Mouse (Mus musculus): Measurements from ENCODE around the gene Ripk3. TPM values are rescaled to one million over a fixed set of nuclear protein-coding genes. Genes with fewer than 3 reads are reported as not detected.

Gene Ripk3
- 56.5 TPM for total RNA-seq (2023)

DNA sequence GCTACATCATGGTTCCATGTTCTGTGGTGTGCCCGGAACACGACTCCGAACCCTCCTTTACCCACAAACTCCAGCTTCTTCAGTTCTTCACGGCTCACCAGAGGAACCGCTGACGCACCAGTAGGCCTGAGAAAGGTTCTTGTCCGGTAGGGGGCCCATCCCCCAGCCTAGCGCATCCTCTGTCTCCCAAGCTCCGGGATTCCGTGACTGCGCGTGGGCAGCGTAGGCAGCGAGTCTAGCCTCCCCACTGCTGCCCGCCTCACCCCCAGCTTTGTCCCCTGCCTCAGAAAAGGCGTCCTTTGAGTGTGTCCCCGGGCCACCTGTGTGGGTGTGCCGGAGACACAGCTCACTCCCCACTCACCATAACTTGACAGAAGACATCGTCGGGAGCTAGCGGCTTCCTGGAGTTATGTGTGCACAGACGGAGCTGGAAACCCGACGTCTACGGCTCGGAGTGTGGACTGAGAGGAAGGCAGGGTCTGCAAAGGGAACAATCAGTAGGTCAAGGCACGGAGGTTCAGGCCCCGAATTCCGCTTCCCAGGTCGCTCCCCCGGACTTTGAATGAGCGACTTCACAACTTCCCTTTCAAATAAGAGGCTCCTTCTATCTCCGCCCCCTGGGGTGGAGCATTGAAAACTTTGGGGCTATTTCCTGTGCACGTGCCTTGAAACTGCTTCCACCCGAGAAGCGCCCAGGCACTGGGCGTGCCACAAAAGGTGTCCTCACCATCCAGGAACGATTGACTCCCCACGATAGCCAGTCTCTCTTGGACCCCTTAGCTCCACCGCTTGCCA, at the start of gene Ripk3:
TSS of gene Ripk3 (minus strand) at position 610 of the 795 bp plus-strand sequence.

DNA sequence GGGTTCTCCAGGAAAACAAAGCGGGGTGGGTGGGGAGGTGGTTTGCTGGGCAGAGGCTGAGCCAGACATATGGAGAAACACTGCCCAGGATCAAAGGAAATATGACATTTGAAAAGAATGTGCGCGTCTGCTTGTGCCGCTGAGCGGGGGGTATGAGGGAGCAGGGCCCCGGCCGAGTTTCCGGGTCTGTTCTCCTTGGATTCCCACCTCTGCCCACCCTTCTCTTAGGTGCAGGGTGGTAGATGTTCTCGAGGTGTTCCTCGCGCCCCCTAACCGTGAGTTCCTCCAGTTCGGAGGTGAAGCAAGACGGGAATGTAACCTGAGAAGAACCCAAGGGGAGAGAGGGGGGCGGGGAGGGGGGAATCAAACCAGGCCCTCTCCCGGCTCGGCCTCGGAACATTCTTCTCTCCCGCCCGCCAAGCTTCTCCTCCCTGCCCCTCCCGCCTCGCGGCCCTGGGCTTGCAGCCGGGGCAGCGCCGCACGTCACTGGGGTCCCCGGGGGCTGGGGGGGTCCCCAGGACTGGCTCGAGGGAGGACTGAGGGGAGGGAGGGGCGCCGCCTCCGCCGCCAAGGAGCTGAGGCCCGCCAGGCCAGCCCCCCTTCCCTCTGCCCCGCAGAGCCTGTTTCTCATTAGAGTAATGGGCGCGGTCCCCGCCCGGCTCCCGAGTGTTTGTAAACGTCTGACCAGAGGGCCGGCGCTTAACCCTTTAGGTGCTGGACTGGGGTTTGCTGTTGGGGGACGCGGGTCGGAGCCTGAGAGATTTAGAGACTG, 34.5 kb upstream of the Ripk3 start, which contains the start of gene Nfatc4:
TSS of gene Nfatc4 (plus strand) at position 154 of the 772 bp plus-strand sequence.

DNA sequence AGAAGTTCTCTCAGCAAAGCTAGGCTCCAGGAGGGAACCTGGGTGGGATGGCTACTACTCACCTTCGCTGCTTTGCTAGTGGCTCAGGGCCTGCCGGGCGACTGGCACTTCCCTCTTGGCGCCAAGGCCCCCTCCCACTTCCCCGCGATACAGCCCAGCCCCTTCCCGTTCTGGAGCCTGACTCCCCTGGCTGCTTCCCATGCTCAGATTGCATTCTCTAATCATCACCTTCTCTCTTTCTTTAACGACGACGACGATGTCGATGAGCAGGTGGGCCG, 4.8 kb downstream of the Ripk3 start, which contains the start of gene Adcy4:
TSS of gene Adcy4 (minus strand) at position 138 of the 278 bp plus-strand sequence.

DNA sequence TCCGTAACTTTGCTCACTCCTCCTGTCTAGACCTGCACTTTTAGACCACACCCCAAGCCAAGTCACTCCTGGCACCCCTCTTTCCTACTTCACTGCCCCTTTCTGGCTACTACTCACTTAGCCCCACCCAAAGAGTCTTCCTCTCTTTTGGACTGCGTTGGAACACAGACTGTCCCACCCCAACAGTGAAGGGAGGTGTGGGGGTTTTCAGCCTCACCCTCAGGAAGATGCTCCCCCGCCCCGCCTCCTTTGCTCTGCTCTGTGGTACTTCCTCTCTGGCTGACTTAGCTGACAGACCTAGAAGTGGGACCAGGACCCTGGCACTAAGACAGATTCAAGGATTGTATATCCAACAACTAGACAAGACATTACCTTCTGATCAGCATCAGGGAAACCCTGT, 23.0 kb downstream of the Ripk3 start, which contains the start of gene Ltb4r1:
TSS of gene Ltb4r1 (plus strand) at position 267 of the 400 bp plus-strand sequence.

DNA sequence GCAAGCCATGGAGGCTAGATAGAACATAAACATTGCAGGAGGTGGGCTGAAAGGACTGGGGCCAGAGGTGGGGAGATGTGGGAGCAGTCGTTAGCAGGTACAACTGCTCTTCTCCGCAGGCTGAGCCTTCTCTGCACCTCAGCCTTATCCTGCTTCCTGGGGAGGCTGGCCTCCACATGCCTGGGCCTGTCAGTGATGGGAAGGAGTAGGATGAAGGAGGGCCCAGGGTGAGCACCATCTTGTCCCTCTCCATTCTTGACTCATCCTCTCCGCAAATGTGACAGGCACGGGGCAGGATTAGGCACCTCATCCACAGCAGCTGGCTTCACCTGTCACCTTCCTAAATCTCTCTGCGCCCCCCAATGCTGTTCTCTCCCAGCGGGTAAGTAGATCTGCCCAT, 27.5 kb downstream of the Ripk3 start, which contains the start of gene Ltb4r2:
TSS of gene Ltb4r2 (plus strand) at position 266 of the 400 bp plus-strand sequence.

DNA sequence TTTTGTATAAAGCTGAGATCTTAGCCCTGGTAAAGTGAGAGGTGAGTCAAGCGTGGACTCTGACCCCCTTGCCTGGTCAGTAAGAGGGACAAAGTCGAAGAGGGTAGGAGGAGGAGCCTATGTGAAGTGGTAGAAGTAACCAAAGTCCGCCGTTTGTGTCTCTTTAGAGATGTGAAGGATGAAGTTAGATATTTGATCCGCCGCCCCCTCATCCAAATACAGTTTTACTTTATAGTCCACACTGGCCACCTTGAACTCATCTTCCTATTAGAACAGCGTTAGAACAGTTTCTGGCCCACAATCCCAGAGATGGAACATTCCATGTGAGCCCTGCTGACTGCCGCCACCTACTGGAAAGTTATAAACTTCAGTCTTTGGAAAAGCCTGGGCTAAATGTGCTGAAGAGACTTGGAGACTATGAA, 30.3 kb downstream of the Ripk3 start, which contains the start of gene Cideb:
TSS of gene Cideb (minus strand) at position 96 of the 422 bp plus-strand sequence.

DNA sequence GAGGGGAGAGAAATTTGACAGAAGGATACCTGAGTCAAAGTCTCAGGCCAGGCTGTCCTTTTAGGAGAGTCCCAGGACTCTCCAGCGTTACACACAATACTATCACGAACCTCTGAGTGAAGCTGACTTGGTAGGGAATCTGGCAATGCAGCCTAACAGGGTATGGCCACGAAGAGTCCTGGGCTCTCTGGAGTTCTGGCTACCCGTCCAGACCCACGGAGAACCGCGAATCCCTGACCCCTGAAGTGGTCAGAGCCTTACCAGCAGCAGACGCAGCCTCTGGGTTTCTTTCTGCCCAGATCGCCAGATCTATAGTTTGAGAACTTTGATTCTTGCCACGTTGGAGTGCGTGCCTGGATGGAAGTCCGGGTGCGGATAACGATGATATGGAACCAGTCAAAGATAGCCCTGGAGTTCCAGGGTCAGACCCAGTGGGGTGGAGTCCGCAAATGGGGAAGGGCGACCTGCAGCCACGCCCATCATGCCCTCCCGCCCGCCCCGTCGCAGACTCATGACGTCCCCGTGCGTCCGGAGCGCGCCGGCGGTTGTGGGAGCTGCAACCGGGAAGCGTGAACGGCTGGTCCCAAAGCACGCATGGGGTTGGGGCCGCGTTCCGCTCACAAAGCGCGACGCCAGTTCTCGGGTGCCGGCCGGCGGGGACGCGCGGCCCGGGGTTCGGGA, 43.3 kb downstream of the Ripk3 start, which contains the start of the genes Dhrs1 and Nop9:
TSS of gene Dhrs1 (minus strand) at position 511 of the 681 bp plus-strand sequence.
TSS of gene Nop9 (plus strand) at position 514 of the 681 bp plus-strand sequence.

Other genes with a start within 250 kb of the Ripk3 start
- gene Pck2, start 248.6 kb downstream of the Ripk3 start, total RNA-seq (2023) = 16.6 TPM
- gene Dcaf11, start 228.9 kb downstream of the Ripk3 start, total RNA-seq (2023) = 83.2 TPM
- 5.8 TPM for gene A730061H03Rik, start 228.5 kb downstream of the Ripk3 start, total RNA-seq (2023)
- gene Fitm1, start 213.2 kb downstream of the Ripk3 start, total RNA-seq (2023) = not detected
- gene Psme1, start 210.7 kb downstream of the Ripk3 start, total RNA-seq (2023) = 254 TPM
- 10.6 TPM for gene Emc9, start 203.6 kb downstream of the Ripk3 start, total RNA-seq (2023)
- 367 TPM for gene Psme2, start 197.8 kb downstream of the Ripk3 start, total RNA-seq (2023)
- gene Rnf31, start 197.2 kb downstream of the Ripk3 start, total RNA-seq (2023) = 55.8 TPM
- 97.6 TPM for gene Irf9, start 185.3 kb downstream of the Ripk3 start, total RNA-seq (2023)
- 1.8 TPM for gene Rec8, start 170.8 kb downstream of the Ripk3 start, total RNA-seq (2023)
- 63.6 TPM for gene Ipo4, start 152.9 kb downstream of the Ripk3 start, total RNA-seq (2023)
- gene Gm49378, start 151.0 kb downstream of the Ripk3 start, total RNA-seq (2023) = 2.5 TPM
- 41.9 TPM for gene Tm9sf1, start 145.1 kb downstream of the Ripk3 start, total RNA-seq (2023)
- gene Tssk4, start 138.7 kb downstream of the Ripk3 start, total RNA-seq (2023) = 2.6 TPM
- 34.6 TPM for gene Mdp1, start 128.4 kb downstream of the Ripk3 start, total RNA-seq (2023)
- 17.4 TPM for gene Gmpr2, start 116.9 kb downstream of the Ripk3 start, total RNA-seq (2023)
- gene Nedd8, start 116.7 kb downstream of the Ripk3 start, total RNA-seq (2023) = 119 TPM
- gene Tinf2, start 107.0 kb downstream of the Ripk3 start, total RNA-seq (2023) = 117 TPM
- gene Tgm1, start 74.9 kb downstream of the Ripk3 start, total RNA-seq (2023) = 2.0 TPM
- gene Rabggta, start 66.6 kb downstream of the Ripk3 start, total RNA-seq (2023) = 84.1 TPM
- 16.3 TPM for gene Dhrs1, start 43.2 kb downstream of the Ripk3 start, total RNA-seq (2023)
- 28.8 TPM for gene Nop9, start 43.2 kb downstream of the Ripk3 start, total RNA-seq (2023)
- not detected for gene Cideb, start 30.4 kb downstream of the Ripk3 start, total RNA-seq (2023)
- not detected for gene Ltb4r2, start 27.4 kb downstream of the Ripk3 start, total RNA-seq (2023)
- gene Ltb4r1, start 22.9 kb downstream of the Ripk3 start, total RNA-seq (2023) = not detected
- not detected for gene Adcy4, start 4.8 kb downstream of the Ripk3 start, total RNA-seq (2023)
- not detected for gene Nfatc4, start 34.3 kb upstream of the Ripk3 start, total RNA-seq (2023)
- gene Nynrin, start 65.1 kb upstream of the Ripk3 start, total RNA-seq (2023) = 0.50 TPM
- gene Cbln3, start 95.5 kb upstream of the Ripk3 start, total RNA-seq (2023) = not detected
- 65.3 TPM for gene Khnyn, start 96.1 kb upstream of the Ripk3 start, total RNA-seq (2023)
- 28.6 TPM for gene Sdr39u1, start 111.4 kb upstream of the Ripk3 start, total RNA-seq (2023)
- not detected for gene Cma1, start 155.8 kb upstream of the Ripk3 start, total RNA-seq (2023)
- gene Cma2, start 162.1 kb upstream of the Ripk3 start, total RNA-seq (2023) = not detected
- not detected for gene Mcpt1, start 229.1 kb upstream of the Ripk3 start, total RNA-seq (2023)
- not detected for gene Mcpt9, start 241.6 kb upstream of the Ripk3 start, total RNA-seq (2023)